Comparison of ENCODE assay signal across 8 mouse cellular contexts in the genomic region with DNA sequence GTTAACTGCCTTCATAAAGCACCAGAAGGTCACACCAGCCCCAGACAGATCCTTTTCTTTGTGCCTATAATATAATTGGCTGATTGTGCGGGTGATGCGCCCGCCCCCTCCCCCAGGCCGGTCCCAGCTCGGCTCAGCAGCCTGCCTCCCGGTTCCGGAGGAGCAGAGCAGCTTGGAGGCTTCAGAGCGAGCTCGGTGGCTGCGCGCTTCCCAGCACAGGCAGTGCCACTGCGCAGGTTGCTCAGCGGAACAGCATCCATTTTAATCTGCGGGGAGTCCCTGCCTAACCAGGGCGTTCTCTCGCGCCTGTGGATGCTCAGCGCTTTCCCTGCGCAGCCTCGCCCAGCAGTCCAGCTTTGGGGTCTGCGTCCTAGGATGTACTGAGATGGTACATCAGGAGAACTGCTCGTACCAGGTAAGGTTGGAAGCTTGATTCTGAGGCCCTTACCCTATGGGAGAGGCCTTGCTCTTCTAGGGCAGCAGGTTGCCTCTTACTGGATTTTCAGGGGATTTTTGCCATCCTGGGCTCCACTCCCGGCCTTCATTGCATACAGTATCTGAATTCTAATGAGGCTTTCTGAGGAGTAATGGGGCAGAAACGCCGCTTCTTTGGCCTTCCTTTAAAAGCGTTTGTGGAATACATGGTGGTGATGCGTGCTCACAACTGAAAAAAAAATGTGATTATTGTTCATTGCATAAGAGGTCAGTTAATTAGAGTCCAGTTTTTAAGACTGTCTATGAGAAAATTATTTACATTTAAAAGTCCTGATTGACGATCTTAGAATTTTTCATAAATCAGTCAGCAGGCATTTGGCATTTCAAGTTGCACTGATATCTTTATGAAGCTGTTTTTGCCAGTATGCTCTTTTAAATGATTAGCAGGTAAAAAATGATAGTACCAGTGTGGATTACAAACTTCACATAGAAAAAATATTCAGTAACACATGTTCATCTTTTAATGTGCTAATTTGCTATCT.
A peak's percentile ranks its signal among the peaks of the same experiment; 100 is the strongest.
DNase-seq lines count a peak whose midpoint lies in the region; ATAC-seq and TF ChIP-seq lines count a peak whose summit lies in the region.

No protein-coding gene starts in this region.

- peaks cover 50% of the 10 kb centered on the region for H3K4me1 ChIP-seq in neural tube, embryonic 15.5 days

- peak overlapping the region; percentile 63 for H3K4me3 ChIP-seq in gastrocnemius, adult 2 months
- H3K4me3 ChIP-seq in neural tube, embryonic 15.5 days (replicated peaks): peak overlapping the region; percentile 53

- WGBS in neural tube, embryonic 15.5 days: 6% methylated on average over 28 of the region's 28 CpGs

- TF ChIP-seq CTCF in gastrocnemius, adult 2 months (IDR thresholded peaks at IDR 0.05): no peak

- ATAC-seq in neural tube, embryonic 15.5 days (ENCODE audit: low FRiP score): peak; percentile 93

- peak; percentile 46 for DNase-seq in gastrocnemius, adult 2 months
- DNase-seq in gastrocnemius, postnatal 25 days: no peak
- DNase-seq in cerebellum, postnatal 14 days: peak; percentile 91 to 93
- peak; percentile 82 to 87 for DNase-seq in frontal cortex, postnatal 10 days (ENCODE audit: low spot score in 2 of 2)
- peak; percentile 53 for DNase-seq in kidney, postnatal 14 days
- peak; percentile 29 for DNase-seq in liver
- DNase-seq in urinary bladder, adult 18-20 months (ENCODE audit: low spot score in 2 of 2): no peak

- intact Hi-C loops in gastrocnemius, adult 2 months (cut with DNase I): no loop called here

- H3K9ac ChIP-seq in neural tube, embryonic 15.5 days (replicated peaks): peak overlapping the region; percentile 79

- H3K27ac ChIP-seq in gastrocnemius, adult 2 months: peak overlapping the region; percentile 56
- H3K27ac ChIP-seq in neural tube, embryonic 15.5 days (replicated peaks): peak overlapping the region; percentile 95

- H3K9me3 ChIP-seq in neural tube, embryonic 15.5 days (replicated peaks): no peaks in the 10 kb centered on the region

- H3K4me2 ChIP-seq in neural tube, embryonic 15.5 days: peak overlapping the region; percentile 68

- H3K36me3 ChIP-seq in neural tube, embryonic 15.5 days: no peaks in the 10 kb centered on the region

- H3K27me3 ChIP-seq in neural tube, embryonic 15.5 days (replicated peaks): no peaks in the 10 kb centered on the region

Comparison
In these comparisons a context has a peak if more than half of its experiments do, and no peak if none do; other contexts are left out.
1. DNase-seq: peak in gastrocnemius, adult 2 months (single experiment), cerebellum, postnatal 14 days (2 of 2), frontal cortex, postnatal 10 days (2 of 2), kidney, postnatal 14 days (single experiment) and liver (single experiment); none in gastrocnemius, postnatal 25 days (single experiment) and urinary bladder, adult 18-20 months (0 of 2).